Mouse (Mus musculus) c-Kit-positive CD71-positive TER-119-positive erythroid progenitor cells, embryonic 14.5 days (primary cell): ENCODE data around the gene Glrx5.

Experiments
- DNase-seq: peaks from one replicate; pipeline ENCODE4 v3.0.0-alpha.2; 2013; ENCODE audit warnings: low spot score

Gene Glrx5

DNA sequence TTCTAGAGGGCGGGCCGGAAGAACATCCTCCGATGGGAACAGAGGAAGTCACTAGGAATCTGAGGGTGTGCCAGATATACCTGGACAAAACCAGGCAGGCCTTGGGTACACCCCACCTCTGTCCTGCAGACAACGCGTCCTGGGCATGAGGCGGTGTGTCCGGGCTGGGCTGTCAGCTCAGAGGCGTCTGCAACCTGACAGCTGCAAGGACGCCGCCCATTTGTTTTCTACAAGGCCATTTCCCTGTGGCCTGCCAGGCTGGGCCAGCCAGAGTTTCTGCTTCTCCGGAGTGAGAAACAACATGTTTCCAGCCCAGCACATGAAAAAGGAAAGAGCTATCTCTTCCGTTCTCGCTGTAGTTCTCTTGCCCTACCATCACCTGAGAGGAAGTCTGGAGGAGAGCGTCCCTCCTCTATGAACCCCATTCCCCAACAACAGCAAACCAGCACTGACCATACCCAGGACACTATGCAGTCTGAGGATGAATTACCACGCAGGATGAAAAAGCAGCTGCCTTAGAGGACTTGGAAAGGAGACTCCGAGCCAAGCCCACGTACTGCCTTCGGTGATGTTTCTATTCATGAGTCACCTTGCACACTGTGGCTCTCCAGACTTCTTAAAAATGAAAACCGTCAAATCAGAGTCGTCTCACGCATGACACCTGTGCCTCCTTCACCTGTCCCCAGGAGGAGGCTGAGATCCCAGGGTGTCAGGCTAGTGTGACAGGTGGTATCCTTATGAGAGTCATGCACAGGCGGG, 27.4 kb upstream of the Glrx5 start:
- no peak for DNase-seq

DNA sequence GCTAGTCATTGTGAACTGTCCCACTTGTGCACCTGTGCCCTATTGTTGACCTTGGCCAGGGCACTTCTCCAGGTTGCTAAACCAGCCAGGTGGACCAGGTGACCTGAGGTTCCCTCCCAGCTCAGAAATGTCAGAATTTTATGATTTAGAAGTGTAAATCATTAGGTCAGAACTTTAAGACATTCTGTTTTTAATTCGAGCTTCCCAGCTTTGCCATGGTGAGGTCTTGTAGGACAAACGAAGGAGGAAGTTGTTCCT, 26.8 kb upstream of the Glrx5 start:
- no peak for DNase-seq

DNA sequence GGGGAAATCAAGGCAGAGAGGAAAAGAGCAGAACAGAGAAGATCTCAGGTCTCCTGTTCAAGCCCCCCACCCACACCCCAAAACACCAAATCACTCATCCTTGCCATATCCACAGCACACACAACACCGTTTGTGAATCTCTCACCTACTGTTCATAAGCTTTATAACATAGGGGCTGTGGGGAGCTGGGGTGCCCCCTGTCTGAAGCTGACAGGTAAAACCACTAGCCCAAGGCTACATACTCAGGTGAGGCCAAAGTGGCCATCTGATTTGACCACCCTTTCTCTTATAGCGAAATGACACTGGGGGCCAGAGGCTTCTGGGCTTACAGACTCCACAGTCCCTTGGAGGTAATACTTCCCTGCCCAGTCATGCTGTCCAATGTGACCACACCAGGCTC, 24.3 kb upstream of the Glrx5 start:
- DNase-seq = no peak

DNA sequence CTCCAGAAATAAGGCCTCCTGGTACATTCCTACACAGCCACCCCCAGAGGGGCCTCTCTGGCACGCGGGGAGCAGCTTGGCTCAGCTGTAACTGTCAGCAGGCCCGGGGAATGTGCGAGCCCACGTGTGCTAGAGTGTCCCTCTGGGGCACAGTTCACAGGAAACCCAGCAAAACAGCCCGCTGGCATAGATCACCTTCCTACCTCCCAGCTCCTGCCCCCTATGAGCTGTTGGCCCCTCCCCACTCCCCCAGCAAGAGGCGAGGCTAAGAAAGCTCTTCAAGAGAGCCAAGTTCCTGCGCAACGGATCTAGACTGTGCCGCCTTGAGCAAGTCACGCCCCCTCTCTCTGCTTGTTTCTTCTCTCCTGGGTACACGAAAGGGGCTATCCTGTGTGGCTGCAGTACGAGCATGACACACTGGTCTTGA, 23.7 kb upstream of the Glrx5 start:
- DNase-seq = no peak

DNA sequence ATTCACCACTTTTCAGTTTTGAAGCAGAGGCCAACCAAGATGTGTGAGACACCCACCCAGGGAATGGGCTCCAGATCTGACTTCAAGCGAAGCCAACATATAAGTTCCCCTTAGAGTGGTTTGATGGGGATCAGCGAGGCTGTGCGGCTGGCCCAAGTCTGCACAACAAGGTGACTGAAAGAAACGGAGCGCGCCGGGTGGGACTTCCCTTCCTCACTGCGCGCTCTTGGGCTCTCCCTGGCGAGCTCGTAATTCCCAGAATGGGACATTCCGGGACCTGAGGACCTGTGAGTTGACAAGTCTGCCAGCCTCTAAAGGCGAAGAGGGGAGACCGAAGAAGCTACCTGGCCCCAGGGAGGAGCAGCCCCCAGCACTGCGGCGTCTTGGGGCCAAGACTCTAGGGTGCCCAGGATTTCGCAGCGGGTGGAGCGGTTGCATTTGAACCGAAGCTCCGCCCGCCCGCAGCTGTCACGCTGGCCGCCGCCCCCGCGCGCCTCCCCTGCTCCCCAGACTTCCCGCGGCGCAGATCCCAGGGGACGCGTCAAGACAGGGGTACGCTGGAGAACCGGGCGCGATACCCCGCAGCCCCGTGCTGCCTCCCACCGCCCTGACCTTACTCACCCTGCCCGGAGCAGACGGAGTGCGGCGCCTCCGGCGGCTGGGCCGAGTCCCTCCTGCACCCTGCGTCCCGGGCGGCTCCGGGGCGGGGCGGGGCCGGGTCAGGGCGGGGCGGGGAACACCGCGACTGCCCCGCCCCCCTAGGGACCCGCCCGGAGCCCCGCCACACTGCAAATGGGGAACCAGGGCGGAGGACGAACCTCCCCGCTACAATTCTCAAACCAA, 22.9 kb upstream of the Glrx5 start, which contains the start of gene Syne3:
Gene Syne3 (minus strand): TSS at position 440 of the 843 bp plus-strand sequence.
- no peak for DNase-seq

DNA sequence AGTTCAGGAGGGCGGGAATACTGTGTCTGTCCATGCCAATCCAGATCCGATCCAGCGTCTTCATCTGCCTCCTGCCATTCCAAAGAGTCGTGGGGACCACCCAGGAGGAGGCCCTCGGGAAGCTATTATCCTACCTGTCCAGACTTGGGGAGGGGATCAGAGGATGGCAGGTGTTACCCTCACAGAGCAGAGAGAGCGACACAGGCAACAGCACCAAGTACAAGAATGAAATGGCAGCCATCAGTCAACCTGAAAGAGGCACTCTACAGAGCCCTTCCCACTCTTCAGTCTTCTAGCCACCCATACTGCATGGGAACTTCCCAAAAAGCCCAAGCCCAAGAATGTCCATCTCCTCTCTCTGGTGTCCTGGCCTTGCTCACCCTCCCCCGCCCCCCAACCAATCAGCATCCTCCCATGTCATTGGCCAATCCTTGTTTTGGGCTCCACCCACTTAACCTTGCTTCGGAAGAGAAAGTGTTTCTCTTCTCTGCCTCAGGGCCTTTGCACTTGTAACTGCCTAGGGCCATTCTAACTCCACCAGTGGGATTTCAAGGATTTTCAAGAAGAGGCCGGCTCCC, 22.2 kb upstream of the Glrx5 start:
- DNase-seq = no peak

DNA sequence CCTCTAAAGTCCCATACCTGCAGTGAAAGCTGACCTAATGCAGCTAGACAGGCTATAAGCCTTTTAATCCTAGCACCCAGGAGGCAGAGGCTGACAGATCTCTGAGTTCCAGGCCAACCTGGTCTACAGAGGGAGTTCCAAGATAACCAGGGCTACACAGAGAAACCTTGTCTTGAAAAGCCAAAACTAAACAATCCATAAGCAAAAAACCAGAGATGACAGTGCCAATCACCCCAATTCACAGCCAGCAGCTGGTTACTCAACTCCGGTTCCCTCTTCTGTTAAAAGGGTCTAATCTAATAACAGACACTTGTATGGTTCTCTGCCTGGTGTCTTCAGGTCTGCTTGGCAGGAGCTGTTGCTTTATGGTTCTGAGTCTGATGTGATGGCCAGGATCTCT, 20.9 kb upstream of the Glrx5 start:
- no peak for DNase-seq

DNA sequence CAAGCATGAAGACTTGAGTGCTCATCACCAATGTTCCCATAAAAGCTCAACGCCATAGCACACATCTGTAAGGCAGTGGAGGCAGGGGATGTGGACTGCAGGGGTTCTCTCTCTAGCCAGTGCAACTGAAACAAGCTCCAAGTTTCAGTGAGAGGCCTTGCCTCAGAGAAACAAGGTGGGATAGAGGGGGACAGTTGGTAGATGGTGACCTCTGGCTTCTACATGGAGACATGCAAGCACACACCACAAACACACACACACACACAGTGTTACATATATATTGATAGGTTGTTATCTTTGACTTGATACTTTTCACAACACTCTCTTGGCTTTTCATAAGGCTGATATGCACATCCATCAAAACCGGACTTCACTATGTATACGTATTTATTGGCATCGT, 20.2 kb upstream of the Glrx5 start:
- no peak for DNase-seq

DNA sequence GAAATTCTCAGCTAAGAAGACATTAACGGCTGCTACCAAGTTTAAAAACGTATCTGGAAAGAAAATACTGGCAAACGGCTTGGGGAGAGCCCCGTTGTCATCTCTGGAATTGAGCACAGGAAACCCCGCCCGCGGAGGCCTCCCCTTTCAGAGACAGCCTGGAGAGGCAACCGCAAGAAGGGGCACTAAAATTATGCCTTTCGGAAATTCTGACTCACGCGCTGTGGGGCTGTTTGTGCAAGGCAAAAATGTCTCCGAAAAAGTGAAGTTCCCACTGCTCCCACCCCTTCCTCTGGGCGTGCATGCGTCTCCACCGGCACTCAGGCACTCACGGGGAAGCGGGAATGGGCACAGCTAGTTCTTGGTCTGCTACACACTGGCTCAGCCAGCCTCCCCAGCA, 19.4 kb upstream of the Glrx5 start:
- no peak for DNase-seq

DNA sequence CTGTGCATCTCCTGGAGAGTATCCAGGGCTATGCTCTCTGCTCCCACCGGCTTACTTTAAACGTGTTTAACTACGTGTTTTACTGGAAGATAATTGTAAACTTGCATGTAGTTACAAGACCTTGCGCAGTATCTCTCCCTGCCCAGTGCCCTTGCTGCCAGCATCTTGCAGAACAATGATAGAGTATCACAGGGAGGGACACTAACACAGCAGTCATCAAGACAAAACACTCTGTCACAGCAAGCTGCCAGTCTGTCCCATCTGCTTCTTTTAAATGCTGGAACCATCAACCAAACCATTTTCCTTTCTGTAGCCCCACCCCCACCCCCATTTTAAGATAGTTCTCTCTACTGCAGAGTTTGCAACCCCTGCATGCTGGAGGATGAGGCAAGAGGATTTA, 16.3 kb upstream of the Glrx5 start:
- no peak for DNase-seq

DNA sequence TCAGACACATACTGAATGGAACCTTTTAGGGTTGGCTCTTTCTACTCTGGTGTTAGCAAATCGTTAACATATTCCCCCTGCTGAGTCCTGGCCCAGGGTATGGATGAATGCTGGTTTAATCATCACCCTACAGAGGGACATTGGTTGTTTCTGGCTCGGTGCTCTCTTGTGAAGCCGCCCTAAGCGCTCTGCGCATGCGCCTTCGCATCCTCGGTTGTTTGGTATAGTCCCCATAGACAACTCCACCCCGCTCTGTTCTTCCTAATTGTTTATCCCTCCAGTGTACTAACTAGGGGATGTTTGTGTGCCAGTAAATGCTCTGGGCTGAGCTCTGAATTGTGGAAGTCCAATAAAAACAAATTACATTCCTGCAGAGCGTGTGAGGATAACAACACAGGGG, 15.8 kb upstream of the Glrx5 start:
- DNase-seq = no peak

DNA sequence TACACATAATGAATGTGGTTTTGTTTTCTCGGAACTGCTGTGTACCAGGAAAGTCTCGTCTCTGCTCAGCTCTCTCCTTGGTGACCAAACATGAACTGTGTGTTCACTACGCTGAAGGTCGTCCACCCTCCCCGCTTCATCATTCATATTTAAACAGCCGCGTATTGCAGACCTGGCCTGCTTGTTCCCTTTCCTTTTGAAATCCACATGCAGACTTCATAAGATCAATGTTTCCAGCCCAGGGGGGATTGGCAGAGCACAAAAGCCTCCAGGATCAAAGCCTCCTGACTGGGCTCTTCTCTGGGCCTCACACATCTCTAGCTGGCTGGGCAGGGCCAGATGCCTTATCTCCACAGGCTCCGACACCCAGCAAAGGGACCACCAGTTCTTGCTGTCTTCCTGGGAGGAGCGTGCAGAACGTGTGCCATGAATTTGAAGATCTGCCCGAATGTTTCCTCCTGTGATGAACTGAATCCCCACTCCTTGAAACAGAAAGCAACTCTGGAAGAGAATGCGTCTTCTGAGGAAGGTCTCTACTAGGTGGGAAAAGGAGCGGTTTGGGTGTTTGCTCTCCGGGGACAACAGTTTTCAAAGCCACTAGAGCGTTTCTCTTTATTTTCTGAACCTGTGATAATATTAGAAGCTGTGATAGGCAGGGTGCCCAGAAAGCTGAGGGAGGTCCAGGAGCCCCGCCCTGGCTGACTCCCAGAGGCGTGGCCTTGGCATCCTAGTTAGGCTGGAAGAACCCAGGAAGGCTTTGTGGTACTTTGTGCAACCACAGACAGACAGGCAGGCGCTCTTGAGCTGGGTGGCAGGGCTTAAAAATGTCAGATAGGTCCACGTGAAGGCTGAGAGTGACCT, 12.9 kb upstream of the Glrx5 start:
- peak; percentile 83 for DNase-seq

DNA sequence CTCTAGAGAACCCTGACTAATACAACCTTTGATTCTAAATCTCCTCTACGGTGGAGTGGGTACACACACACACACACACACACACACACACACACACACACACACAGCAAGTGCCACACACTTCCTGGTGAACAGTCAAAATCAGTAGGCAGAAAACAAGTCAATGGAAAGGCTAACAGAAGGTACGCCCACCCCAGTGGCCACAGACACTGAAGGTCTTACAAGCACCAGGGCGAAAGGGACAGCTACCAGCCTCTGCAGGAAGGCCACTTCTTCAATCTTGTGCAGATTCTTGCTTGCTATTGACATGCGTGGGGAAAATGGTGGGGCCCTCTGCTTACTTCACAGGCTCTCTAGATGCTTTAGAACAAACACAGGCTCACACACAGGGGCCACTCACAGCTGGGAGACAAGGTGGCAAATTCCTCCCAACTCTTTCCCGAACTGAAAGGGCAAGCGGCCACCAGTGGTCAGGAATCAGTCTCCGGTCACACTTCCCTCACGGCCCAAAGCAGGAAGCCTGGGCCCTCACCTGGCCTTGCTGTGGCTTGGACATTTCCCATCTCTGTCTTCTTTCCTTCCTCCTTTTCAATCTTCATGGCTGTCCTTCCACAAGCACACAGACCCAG, 10.9 kb upstream of the Glrx5 start:
- no peak for DNase-seq

DNA sequence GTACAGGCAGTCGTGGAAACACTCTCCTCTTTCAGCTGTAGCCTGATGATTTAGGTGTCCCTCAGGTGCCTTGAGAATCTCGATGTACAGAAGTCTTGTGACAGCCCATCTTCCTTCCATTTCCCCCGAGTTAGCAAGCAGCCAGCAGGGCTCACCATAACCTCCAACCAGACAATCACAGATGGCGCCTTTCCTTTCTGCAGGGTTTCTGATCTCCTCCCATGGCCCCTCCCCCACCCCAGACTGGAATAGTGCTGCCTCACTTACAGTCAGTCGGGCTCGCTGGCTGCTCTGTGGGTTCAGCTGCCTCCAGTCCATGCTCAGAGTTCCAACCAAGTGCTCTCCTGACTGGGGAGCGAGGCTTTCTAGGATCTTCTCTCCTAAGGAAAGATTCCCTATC, 10.3 kb upstream of the Glrx5 start:
- no peak for DNase-seq

DNA sequence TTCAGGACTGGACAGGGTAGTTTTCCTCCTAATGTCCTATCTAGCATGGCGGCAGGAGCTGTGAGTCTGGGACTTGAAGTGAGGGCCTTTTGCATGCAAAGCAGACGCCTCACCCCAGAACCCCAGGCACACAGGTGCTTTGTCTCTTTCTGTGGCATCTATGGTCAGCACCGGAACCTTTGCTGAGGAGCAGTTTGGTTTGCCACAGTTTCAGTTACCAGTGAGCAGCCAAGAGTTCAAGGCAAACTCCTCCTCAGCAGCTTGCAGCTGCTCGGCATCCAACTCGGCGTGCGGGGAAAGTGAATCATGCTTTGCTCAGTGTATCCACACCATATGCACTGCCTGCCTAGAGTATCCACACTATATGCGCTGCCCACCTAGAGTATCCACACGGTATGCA, 9.7 kb upstream of the Glrx5 start:
- DNase-seq = no peak

DNA sequence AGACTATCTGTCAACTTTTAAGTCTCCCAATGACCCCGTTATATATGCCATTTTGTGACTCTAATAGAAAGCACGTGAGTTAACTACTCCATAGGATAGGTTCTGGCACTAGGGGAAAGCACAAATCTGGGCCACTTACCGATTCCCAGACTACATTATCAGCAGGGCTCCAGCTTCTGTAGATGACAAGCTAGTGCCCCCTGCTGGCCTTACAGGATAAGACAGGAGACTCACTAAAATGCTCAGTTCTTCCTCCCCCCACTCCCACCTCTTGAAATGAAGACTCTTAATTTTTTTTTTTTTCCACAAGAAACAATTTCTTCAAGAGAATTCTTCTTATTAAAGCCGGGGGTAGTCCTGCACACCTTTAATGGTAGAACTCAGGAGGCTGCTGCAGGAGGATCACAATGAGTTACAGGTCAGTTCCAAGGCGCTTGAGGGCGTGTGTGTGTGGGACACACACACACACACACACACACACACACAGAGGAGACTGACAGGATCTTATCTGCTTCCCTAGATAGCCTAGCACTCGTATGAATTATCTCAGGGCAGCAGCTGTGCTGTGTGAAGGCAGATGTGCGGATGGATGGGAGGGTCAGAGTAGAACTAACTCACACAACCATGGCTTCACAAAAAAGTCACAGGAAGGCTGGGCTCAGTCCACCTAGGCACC, 7.1 kb upstream of the Glrx5 start:
- DNase-seq = peak; percentile 89

DNA sequence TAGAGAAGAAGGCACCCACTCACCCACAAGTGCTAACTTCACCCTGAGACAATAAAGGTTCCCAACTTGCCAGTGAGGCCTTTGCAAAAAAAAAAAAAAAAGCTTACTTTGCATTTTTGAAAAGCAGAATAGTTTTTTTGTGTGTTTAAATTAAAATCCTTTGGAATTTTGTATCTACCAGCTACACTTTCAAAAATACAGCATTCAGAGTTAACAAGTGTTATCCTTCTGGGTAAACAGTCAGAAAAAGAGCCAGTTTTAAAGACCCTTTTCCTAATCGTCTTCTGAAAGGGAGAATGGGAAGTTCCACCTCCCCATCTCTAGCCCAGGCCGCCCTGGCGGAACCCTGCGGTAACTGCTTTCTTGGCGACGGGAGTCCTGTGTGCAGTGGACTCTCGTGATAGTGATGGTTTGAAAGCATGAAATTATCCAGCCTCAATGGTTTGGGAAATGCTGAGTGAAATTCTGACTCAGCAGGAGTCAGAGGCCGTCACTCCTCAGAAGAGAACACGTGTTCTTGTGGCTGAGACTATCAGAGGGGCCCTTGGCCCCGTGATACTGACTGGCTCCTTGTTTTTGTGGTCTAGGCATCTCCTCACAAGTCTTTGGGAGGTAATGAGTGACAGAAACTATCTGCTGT, 6.4 kb upstream of the Glrx5 start:
- no peak for DNase-seq

DNA sequence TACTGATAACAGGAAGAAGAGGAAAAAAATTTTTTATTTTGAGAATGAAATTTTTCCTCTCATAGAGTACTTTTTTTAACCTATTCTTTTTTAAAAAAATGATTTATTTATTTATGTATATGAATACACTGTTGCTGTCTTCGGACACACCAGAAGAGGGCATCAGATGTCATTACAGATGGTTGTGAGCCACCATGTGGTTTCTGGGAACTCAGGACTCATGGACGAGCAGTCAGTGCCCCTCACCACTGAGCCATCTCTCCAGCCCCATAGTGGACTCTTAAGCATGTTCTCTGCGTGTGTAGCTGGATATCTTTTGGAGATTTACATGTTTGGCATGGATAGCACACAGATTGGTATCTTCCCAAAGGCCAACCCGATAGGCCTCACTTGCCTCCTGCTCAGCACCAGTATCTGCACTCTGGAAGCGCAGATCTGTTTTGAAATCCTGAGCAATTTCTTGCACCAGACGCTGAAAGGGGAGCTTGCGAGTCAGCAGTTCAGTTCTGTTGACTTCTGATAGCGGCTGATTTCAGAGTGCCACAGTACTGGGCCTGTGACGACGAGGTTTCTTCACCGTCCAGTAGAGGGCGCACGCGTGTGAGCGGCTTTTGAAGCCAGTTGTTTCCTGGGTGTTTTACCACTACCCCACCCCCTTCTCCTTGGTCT, 5.0 kb upstream of the Glrx5 start:
- peak; percentile 99 for DNase-seq

DNA sequence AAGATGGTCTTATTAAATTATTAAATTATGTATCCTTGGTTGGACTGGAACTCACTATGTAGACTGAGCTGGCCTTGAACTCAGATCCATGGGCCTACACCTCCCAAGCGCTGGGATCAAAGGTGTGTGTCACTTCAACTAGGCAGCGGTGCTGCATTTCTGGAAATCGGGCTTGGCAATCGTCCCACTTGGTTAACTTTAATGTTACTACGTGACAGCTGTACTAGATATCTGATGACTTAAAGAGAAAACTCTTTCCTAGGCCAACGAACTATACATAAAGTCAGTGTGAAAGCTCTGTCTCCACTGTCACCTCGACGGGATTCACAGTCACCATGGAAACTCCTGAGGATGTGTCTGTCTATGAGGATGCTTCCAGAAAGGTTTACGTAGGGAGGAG, 2.6 kb upstream of the Glrx5 start:
- DNase-seq = no peak
